Mouse (Mus musculus): ENCODE measurements around the gene Dctn3.
A peak's percentile ranks its signal among the peaks of the same experiment; 100 is the strongest.

DNA sequence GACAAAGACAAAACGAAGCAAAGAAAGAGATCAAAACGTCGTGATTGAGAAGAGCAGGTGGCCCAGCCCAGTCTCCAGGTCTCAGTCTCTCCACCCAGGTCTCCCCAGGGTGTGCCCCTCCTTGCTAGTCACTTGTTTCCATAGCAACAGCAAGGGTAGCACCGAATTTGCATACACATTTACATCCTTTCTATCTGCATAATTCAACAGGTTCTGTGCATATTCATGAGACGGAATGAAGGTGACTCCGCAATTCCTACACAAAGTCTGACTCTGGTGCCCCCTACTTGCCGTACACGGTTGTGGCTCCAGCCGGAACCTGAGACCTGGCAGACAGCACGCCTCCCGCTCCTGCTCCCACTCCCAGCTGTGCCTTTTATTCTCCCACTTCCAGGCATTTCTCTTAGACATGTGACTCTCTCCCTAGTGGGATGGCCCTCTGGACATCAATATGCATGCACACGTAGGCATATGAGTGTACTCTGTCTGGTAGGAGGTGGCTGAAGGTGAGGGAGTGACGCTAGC lies 15.9 kb downstream of the Dctn3 start:
- TF ChIP-seq CEBPB (IDR thresholded peaks at IDR 0.05; ENCODE audit: insufficient read depth, poor library complexity, severe bottlenecking) (no peak), POLR2AphosphoS2 (IDR thresholded peaks at IDR 0.05; ENCODE audit: insufficient read length, low read depth) (no peak), TCF12 (IDR thresholded peaks at IDR 0.05; ENCODE audit: insufficient read depth, poor library complexity, severe bottlenecking) (no peak), POLR2A (IDR thresholded peaks at IDR 0.05; ENCODE audit: insufficient read length, low read depth) (no peak), USF1 (IDR thresholded peaks at IDR 0.05; ENCODE audit: low read depth) (no peak), MAX (IDR thresholded peaks at IDR 0.05; ENCODE audit: low read depth) (no peak), E2F4 (IDR thresholded peaks at IDR 0.05; ENCODE audit: insufficient read depth) (no peak), TCF3 (IDR thresholded peaks at IDR 0.05; ENCODE audit: insufficient read length, low read depth) (no peak), MYOD1 (IDR thresholded peaks at IDR 0.05; ENCODE audit: control insufficient read depth in 1 of 3, insufficient read length in 2 of 3, low read depth in 2 of 3) (peak in 1 of 3 experiments; percentile 16), SRF (IDR thresholded peaks at IDR 0.05; ENCODE audit: control insufficient read depth, insufficient read length, low read depth) (no peak)
